Mouse (Mus musculus) liver, adult 2 months (tissue): ENCODE measurements around the gene Cnep1r1.

ENCODE experiments used
- CTCF ChIP-seq: fragments of 200-500 bp; IDR thresholded peaks from 2 replicates; pipeline ENCODE4 v1.5.1; 2011; ENCODE audit warnings: low read depth, low read length, control low read depth
- POLR2A ChIP-seq: fragments of 200-500 bp; IDR thresholded peaks from 2 replicates; pipeline ENCODE4 v1.6.1; 2011; ENCODE audit warnings: low read length, control low read depth; ENCODE audit not compliant: insufficient read depth; ENCODE audit errors: extremely low read depth

- TF ChIP-seq POLR2A (no peak), CTCF (no peak)
Observed at GRCm38 (mm10) chr8:88160237-88160995, 41.8 kb downstream of the Cnep1r1 start.
